Mouse (Mus musculus) lung, embryonic 14.5 days (tissue): ENCODE measurements around the gene Msh3. TPM values are rescaled to one million over a fixed set of nuclear protein-coding genes. Genes with fewer than 3 reads are reported as not detected.
"Not testable (repeated sequence)": the region's sequence is repeated elsewhere in the genome, so short reads cannot be mapped to it uniquely, and the experiment has no call there.

ENCODE experiments used
- ATAC-seq: fragments of 200-750 bp; cut with Nextera tagmentation; 2 replicates; pipeline ENCODE4 v1.8.0; 2017; ENCODE audit warnings: mild to moderate bottlenecking, moderate TSS enrichment, moderate library complexity; ENCODE audit not compliant: insufficient read depth
- DNase-seq: peaks from one replicate; pipeline ENCODE4 v3.0.0-alpha.2; 2015
- H3K27ac ChIP-seq: fragments of 300-500 bp; sonication (generic); 2 replicates; pipeline ENCODE4 v1.5.1; 2014; ENCODE audit warnings: low read depth, mild to moderate bottlenecking, moderate library complexity
- H3K27me3 ChIP-seq: fragments of 300-500 bp; sonication (generic); 2 replicates; pipeline ENCODE4 v1.6.1; 2014; ENCODE audit warnings: low read length, control low read depth; ENCODE audit not compliant: insufficient read depth
- H3K36me3 ChIP-seq: fragments of 300-500 bp; sonication (generic); 2 replicates; pipeline ENCODE4 v1.6.1; 2014; ENCODE audit warnings: control low read depth; ENCODE audit not compliant: insufficient read depth
- H3K4me1 ChIP-seq: fragments of 300-500 bp; sonication (generic); 2 replicates; pipeline ENCODE4 v1.6.1; 2014; ENCODE audit warnings: antibody characterized with exemption, control low read depth; ENCODE audit not compliant: insufficient read depth
- H3K4me2 ChIP-seq: fragments of 300-500 bp; sonication (generic); 2 replicates; pipeline ENCODE4 v1.6.1; 2014; ENCODE audit warnings: mild to moderate bottlenecking
- H3K4me3 ChIP-seq: fragments of 300-500 bp; sonication (generic); 2 replicates; pipeline ENCODE4 v1.5.1; 2014; ENCODE audit warnings: low read depth, low read length
- H3K9ac ChIP-seq: fragments of 300-500 bp; sonication (generic); 2 replicates; pipeline ENCODE4 v1.6.1; 2014
- H3K9me3 ChIP-seq: fragments of 300-500 bp; sonication (generic); 2 replicates; pipeline ENCODE4 v1.6.1; 2016; ENCODE audit warnings: low read depth, low read length, control low read depth
- CTCF ChIP-seq: IDR thresholded peaks from 2 replicates; pipeline ENCODE4 v1.5.1; 2016; ENCODE audit warnings: antibody characterized with exemption, low read depth
- WGBS: fragments of 180-500 bp; shearing (Covaris S2); extraction: QIAGEN DNeasy Blood & Tissue Kit; methylation state at CpG from one replicate; pipeline ENCODE4 v1.1.7; 2014; 5-methylcytosine and 5-hydroxymethylcytosine counted together
- polyA plus RNA-seq: library from polyadenylated mRNA; unstranded; fragments of >200 nt; fragmentation: Nextera tagmentation; extraction: Ambion mirVana; gene quantifications from 2 replicates; pipeline ENCODE4 v1.2.1, GENCODE M21; 2014

Msh3 gene
- polyA plus RNA-seq, 1 experiment from 2014 or later: 27.6 TPM

GRCm38 (mm10) chr13:92232076-92232938, 122.5 kb downstream of the Msh3 start:
- TF ChIP-seq CTCF: no peak
- H3K27me3 ChIP-seq: no peaks in the 10 kb centered on the region

GRCm38 (mm10) chr13:92228037-92228436, 126.8 kb downstream of the Msh3 start:
- H3K9ac ChIP-seq: no peak overlapping the region
- 0 out of 2 replicates have a peak, but pooled peaks cover 2% of the 10 kb centered on the region for H3K4me1 ChIP-seq
- no peaks in the 10 kb centered on the region for H3K36me3 ChIP-seq
- no peak for ATAC-seq
- H3K27me3 ChIP-seq: no peaks in the 10 kb centered on the region
- WGBS: 63% methylated on average over 1 of the region's 1 CpGs
- TF ChIP-seq CTCF: no peak
- H3K9me3 ChIP-seq: no peaks in the 10 kb centered on the region
- no peak overlapping the region for H3K4me3 ChIP-seq
- DNase-seq: no peak
- no peak overlapping the region for H3K27ac ChIP-seq
- no peak overlapping the region for H3K4me2 ChIP-seq

More at GRCm38 (mm10) chr13:92232076-92232938, 122.5 kb downstream of the Msh3 start:
- peak; percentile 79 for DNase-seq
- Histone ChIP-seq H3K9ac (no peak overlapping the region), H3K4me3 (no peak overlapping the region), H3K4me1 (0 out of 2 replicates have a peak, but pooled peaks cover 2% of the 10 kb centered on the region), H3K4me2 (no peak overlapping the region), H3K9me3 (no peaks in the 10 kb centered on the region), H3K36me3 (peaks cover 6% of the 10 kb centered on the region; the same call in 1 of the 2 replicates), H3K27ac (no peak overlapping the region)
- 34% methylated on average over 9 of the region's 9 CpGs for WGBS
- peak; percentile 89 for ATAC-seq

- Histone ChIP-seq H3K27me3 (no peaks in the 10 kb centered on the region), H3K27ac (no peak overlapping the region), H3K9ac (no peak overlapping the region), H3K4me1 (no peaks in the 10 kb centered on the region), H3K36me3 (peaks cover 7% of the 10 kb centered on the region; the same call in 1 of the 2 replicates), H3K4me3 (no peak overlapping the region), H3K9me3 (no peaks in the 10 kb centered on the region), H3K4me2 (no peak overlapping the region)
- DNase-seq (no peak), ATAC-seq (no peak)
- 96% methylated on average over 3 of the region's 3 CpGs for WGBS
- TF ChIP-seq CTCF: no peak
These were observed 131.2 kb downstream of the Msh3 start for GRCm38 (mm10) chr13:92223567-92223966.

GRCm38 (mm10) chr13:92222763-92223162, 132.0 kb downstream of the Msh3 start:
- Histone ChIP-seq H3K4me2 (no peak overlapping the region), H3K9ac (no peak overlapping the region), H3K36me3 (peaks cover 7% of the 10 kb centered on the region; the same call in 1 of the 2 replicates), H3K4me1 (no peaks in the 10 kb centered on the region), H3K4me3 (no peak overlapping the region), H3K9me3 (no peaks in the 10 kb centered on the region), H3K27ac (no peak overlapping the region), H3K27me3 (no peaks in the 10 kb centered on the region)
- ATAC-seq: no peak
- no peak for DNase-seq
- TF ChIP-seq CTCF: no peak
- 91% methylated on average over 5 of the region's 5 CpGs for WGBS

- Histone ChIP-seq H3K27me3 (no peaks in the 10 kb centered on the region), H3K4me2 (no peak overlapping the region), H3K9me3 (no peaks in the 10 kb centered on the region), H3K9ac (no peak overlapping the region), H3K4me3 (no peak overlapping the region), H3K4me1 (no peaks in the 10 kb centered on the region), H3K27ac (no peak overlapping the region), H3K36me3 (peaks cover 7% of the 10 kb centered on the region; the same call in 1 of the 2 replicates)
- DNase-seq (no peak), ATAC-seq (no peak)
- WGBS: 70% methylated on average over 3 of the region's 3 CpGs
- TF ChIP-seq CTCF: no peak
These were observed 135.0 kb downstream of the Msh3 start for GRCm38 (mm10) chr13:92219774-92220173.

GRCm38 (mm10) chr13:92217216-92217615, 137.6 kb downstream of the Msh3 start:
- Histone ChIP-seq H3K4me2 (no peak overlapping the region), H3K27ac (no peak overlapping the region), H3K4me1 (no peaks in the 10 kb centered on the region), H3K9ac (no peak overlapping the region), H3K9me3 (no peaks in the 10 kb centered on the region), H3K27me3 (no peaks in the 10 kb centered on the region), H3K36me3 (peaks cover 22% of the 10 kb centered on the region; the same call in 1 of the 2 replicates), H3K4me3 (no peak overlapping the region)
- no peak for DNase-seq
- WGBS: 94% methylated on average over 9 of the region's 9 CpGs
- no peak for TF ChIP-seq CTCF
- no peak for ATAC-seq

- 71% methylated on average over 2 of the region's 2 CpGs for WGBS
- no peak for DNase-seq
- Histone ChIP-seq H3K9me3 (no peaks in the 10 kb centered on the region), H3K4me1 (no peaks in the 10 kb centered on the region), H3K9ac (no peak overlapping the region), H3K4me3 (no peak overlapping the region), H3K4me2 (no peak overlapping the region), H3K36me3 (no peaks in the 10 kb centered on the region), H3K27me3 (no peaks in the 10 kb centered on the region), H3K27ac (no peak overlapping the region)
- TF ChIP-seq CTCF: no peak
- ATAC-seq: no peak
These were observed 157.9 kb downstream of the Msh3 start for GRCm38 (mm10) chr13:92196860-92197259.

GRCm38 (mm10) chr13:92193806-92194205, 161.0 kb downstream of the Msh3 start:
- not testable (repeated sequence) for H3K4me3 ChIP-seq, H3K4me1 ChIP-seq, H3K36me3 ChIP-seq, H3K27ac ChIP-seq, H3K27me3 ChIP-seq, H3K4me2 ChIP-seq, DNase-seq, H3K9me3 ChIP-seq, ATAC-seq, H3K9ac ChIP-seq
- WGBS: 81% methylated on average over 5 of the region's 5 CpGs

GRCm38 (mm10) chr13:92172686-92173085, 182.1 kb downstream of the Msh3 start:
- WGBS: 78% methylated on average over 8 of the region's 8 CpGs

More at GRCm38 (mm10) chr13:92172686-92173085, 182.1 kb downstream of the Msh3 start:
- H3K9ac ChIP-seq, ATAC-seq, H3K4me3 ChIP-seq, H3K9me3 ChIP-seq, DNase-seq, H3K4me1 ChIP-seq, H3K36me3 ChIP-seq, H3K27me3 ChIP-seq, H3K4me2 ChIP-seq, H3K27ac ChIP-seq: not testable (repeated sequence)
